Comparison of ENCODE assay signal across 8 mouse cellular contexts in genomic region chr15:103239130-103239684, GRCm38 (mm10). TPM values are rescaled to one million over a fixed set of nuclear protein-coding genes. Genes with fewer than 3 reads are reported as not detected.
DNase-seq lines count a peak whose midpoint lies in the region; ATAC-seq and TF ChIP-seq lines count a peak whose summit lies in the region.

No protein-coding gene starts in this region.

- H3K36me3 ChIP-seq in forebrain, embryonic 12.5 days (replicated peaks): peaks cover 47% of the 10 kb centered on the region
- H3K36me3 ChIP-seq in heart, postnatal 0 days (replicated peaks; ENCODE audit: control insufficient read depth, insufficient read depth, low read length): peaks cover 33% of the 10 kb centered on the region
- peaks cover 68% of the 10 kb centered on the region for H3K36me3 ChIP-seq in liver, embryonic 15.5 days (replicated peaks)
- peaks cover 32% of the 10 kb centered on the region for H3K36me3 ChIP-seq in neural tube, embryonic 12.5 days
- H3K36me3 ChIP-seq in stomach, postnatal 0 days (ENCODE audit: control insufficient read depth, insufficient read depth, low read length): peaks cover 8% of the 10 kb centered on the region; the same call in 1 of the 2 replicates

- H3K9ac ChIP-seq in forebrain, embryonic 12.5 days: peak overlapping the region; percentile 60
- peak overlapping the region; percentile 40; the same call in 1 of the 2 replicates for H3K9ac ChIP-seq in heart, postnatal 0 days (replicated peaks; ENCODE audit: low read depth, low read length)
- H3K9ac ChIP-seq in liver, embryonic 15.5 days: peak overlapping the region; percentile 74
- peak overlapping the region; percentile 56 for H3K9ac ChIP-seq in neural tube, embryonic 12.5 days
- H3K9ac ChIP-seq in stomach, postnatal 0 days (ENCODE audit: low read length): peak overlapping the region; percentile 56

- under 1% methylated on average over 26 of the region's 26 CpGs for WGBS in forebrain, embryonic 12.5 days
- under 1% methylated on average over 26 of the region's 26 CpGs for WGBS in heart, postnatal 0 days
- under 1% methylated on average over 26 of the region's 26 CpGs for WGBS in liver, embryonic 15.5 days (ENCODE audit: insufficient replicate concordance)
- under 1% methylated on average over 26 of the region's 26 CpGs for WGBS in neural tube, embryonic 12.5 days
- under 1% methylated on average over 26 of the region's 26 CpGs for WGBS in stomach, postnatal 0 days

- ATAC-seq in cerebellum, adult (ENCODE audit: insufficient number of reproducible peaks, low FRiP score, low TSS enrichment): peak; percentile 93
- ATAC-seq in forebrain, embryonic 12.5 days (ENCODE audit: low FRiP score): peak; percentile 89
- ATAC-seq in heart, postnatal 0 days (ENCODE audit: insufficient read depth, low read depth): peak; percentile 80
- peak; percentile 87 for ATAC-seq in liver, embryonic 15.5 days (ENCODE audit: insufficient read depth)
- ATAC-seq in neural tube, embryonic 12.5 days (ENCODE audit: low FRiP score, low read depth): peak; percentile 87
- peak; percentile 91 for ATAC-seq in stomach, postnatal 0 days (ENCODE audit: low FRiP score, low TSS enrichment)

- H3K4me3 ChIP-seq in forebrain, embryonic 12.5 days (replicated peaks): peak overlapping the region; percentile 62
- H3K4me3 ChIP-seq in heart, postnatal 0 days (ENCODE audit: low read depth, low read length): peak overlapping the region; percentile 65
- H3K4me3 ChIP-seq in liver, embryonic 15.5 days (replicated peaks): peak overlapping the region; percentile 84
- peak overlapping the region; percentile 60 for H3K4me3 ChIP-seq in neural tube, embryonic 12.5 days
- H3K4me3 ChIP-seq in stomach, postnatal 0 days (ENCODE audit: low read depth, low read length): peak overlapping the region; percentile 71

- peak overlapping the region; percentile 96 for H3K27ac ChIP-seq in forebrain, embryonic 12.5 days
- peak overlapping the region; percentile 95 for H3K27ac ChIP-seq in heart, postnatal 0 days (ENCODE audit: low read depth)
- H3K27ac ChIP-seq in liver, embryonic 15.5 days (replicated peaks): peak overlapping the region; percentile 98
- H3K27ac ChIP-seq in neural tube, embryonic 12.5 days: peak overlapping the region; percentile 81
- peak overlapping the region; percentile 96 for H3K27ac ChIP-seq in stomach, postnatal 0 days (replicated peaks)

- H3K4me2 ChIP-seq in forebrain, embryonic 12.5 days: peak overlapping the region; percentile 67
- H3K4me2 ChIP-seq in heart, postnatal 0 days (ENCODE audit: low read depth, low read length): peak overlapping the region; percentile 62
- H3K4me2 ChIP-seq in liver, embryonic 15.5 days: peak overlapping the region; percentile 78
- peak overlapping the region; percentile 62 for H3K4me2 ChIP-seq in neural tube, embryonic 12.5 days (replicated peaks)
- H3K4me2 ChIP-seq in stomach, postnatal 0 days (replicated peaks; ENCODE audit: low read depth): peak overlapping the region; percentile 53

- H3K27me3 ChIP-seq in forebrain, embryonic 12.5 days: no peaks in the 10 kb centered on the region
- H3K27me3 ChIP-seq in heart, postnatal 0 days (ENCODE audit: control insufficient read depth, insufficient read depth, low read length): no peaks in the 10 kb centered on the region
- no peaks in the 10 kb centered on the region for H3K27me3 ChIP-seq in liver, embryonic 15.5 days
- H3K27me3 ChIP-seq in neural tube, embryonic 12.5 days (replicated peaks): no peaks in the 10 kb centered on the region
- no peaks in the 10 kb centered on the region for H3K27me3 ChIP-seq in stomach, postnatal 0 days (ENCODE audit: control insufficient read depth, insufficient read depth, low read length)

- no peak; the same call in 1 of the 2 replicates for TF ChIP-seq EP300 in heart, postnatal 0 days (IDR thresholded peaks at IDR 0.05; ENCODE audit: low read depth)
- TF ChIP-seq EP300 in stomach, postnatal 0 days (optimal IDR thresholded peaks at IDR 0.05): no peak

- peaks cover 39% of the 10 kb centered on the region for H3K4me1 ChIP-seq in forebrain, embryonic 12.5 days
- H3K4me1 ChIP-seq in heart, postnatal 0 days (ENCODE audit: control insufficient read depth, insufficient read depth): peaks cover 23% of the 10 kb centered on the region
- H3K4me1 ChIP-seq in liver, embryonic 15.5 days (replicated peaks): peaks cover 45% of the 10 kb centered on the region
- peaks cover 33% of the 10 kb centered on the region for H3K4me1 ChIP-seq in neural tube, embryonic 12.5 days
- no peaks in the 10 kb centered on the region for H3K4me1 ChIP-seq in stomach, postnatal 0 days (replicated peaks; ENCODE audit: control insufficient read depth, insufficient read depth)

- no peak for TF ChIP-seq CTCF in heart, postnatal 0 days (IDR thresholded peaks at IDR 0.05; ENCODE audit: low read depth)
- no peak for TF ChIP-seq CTCF in stomach, postnatal 0 days (IDR thresholded peaks at IDR 0.05; ENCODE audit: low read depth)

- H3K9me3 ChIP-seq in forebrain, embryonic 12.5 days: no peaks in the 10 kb centered on the region
- H3K9me3 ChIP-seq in heart, postnatal 0 days (replicated peaks; ENCODE audit: control insufficient read depth, low read length): no peaks in the 10 kb centered on the region
- H3K9me3 ChIP-seq in liver, embryonic 15.5 days (replicated peaks): no peaks in the 10 kb centered on the region
- no peaks in the 10 kb centered on the region for H3K9me3 ChIP-seq in neural tube, embryonic 12.5 days
- H3K9me3 ChIP-seq in stomach, postnatal 0 days (ENCODE audit: control insufficient read depth, low read length): no peaks in the 10 kb centered on the region

- peak; percentile 98 for DNase-seq in ES-CJ7 (ENCODE audit: low read depth, low spot score)
- peak; percentile 98 for DNase-seq in heart, postnatal 0 days (ENCODE audit: low spot score)
- DNase-seq in kidney, postnatal 4 days: peak; percentile 95 to 98
- DNase-seq in stomach, postnatal 0 days (ENCODE audit: low spot score): peak; percentile 95

RNA-seq across cellular contexts. Expression of gene Cbx5, which starts 0.4 kb away (rescaled TPM):
- polyA plus RNA-seq in forebrain, embryonic 12.5 days (2016; fragmentation: Nextera tagmentation; extraction: Ambion mirVana): 233 and 250 TPM in 2 replicates
- 54.1 and 81.6 TPM in 2 replicates for total RNA-seq in heart, postnatal 0 days (2014; rRNA removed; ENCODE audit: low replicate concordance)
- 41.5 and 42.1 TPM in 2 replicates for polyA plus RNA-seq in heart, postnatal 0 days (2015; fragmentation: Nextera tagmentation; extraction: Ambion mirVana)
- polyA plus RNA-seq in liver, embryonic 15.5 days (2015; fragmentation: Nextera tagmentation; extraction: Ambion mirVana): 44.5 and 49.2 TPM in 2 replicates
- polyA plus RNA-seq in neural tube, embryonic 12.5 days (2016; fragmentation: Nextera tagmentation; extraction: Ambion mirVana): 149 and 157 TPM in 2 replicates
- 23.0 and 26.8 TPM in 2 replicates for polyA plus RNA-seq in stomach, postnatal 0 days (2015; fragmentation: Nextera tagmentation; extraction: Ambion mirVana)

RNA-seq across cellular contexts. Expression of gene Hnrnpa1, which starts 1.0 kb away (rescaled TPM):
- 1,521 and 1,527 TPM in 2 replicates for polyA plus RNA-seq in forebrain, embryonic 12.5 days (2016; fragmentation: Nextera tagmentation; extraction: Ambion mirVana)
- total RNA-seq in heart, postnatal 0 days (2014; rRNA removed; ENCODE audit: low replicate concordance): 37.0 and 88.5 TPM in 2 replicates
- polyA plus RNA-seq in heart, postnatal 0 days (2015; fragmentation: Nextera tagmentation; extraction: Ambion mirVana): 260 and 284 TPM in 2 replicates
- 193 and 220 TPM in 2 replicates for polyA plus RNA-seq in liver, embryonic 15.5 days (2015; fragmentation: Nextera tagmentation; extraction: Ambion mirVana)
- polyA plus RNA-seq in neural tube, embryonic 12.5 days (2016; fragmentation: Nextera tagmentation; extraction: Ambion mirVana): 1,154 and 1,199 TPM in 2 replicates
- 236 and 251 TPM in 2 replicates for polyA plus RNA-seq in stomach, postnatal 0 days (2015; fragmentation: Nextera tagmentation; extraction: Ambion mirVana)

RNA-seq across cellular contexts. Expression of gene Nfe2, which starts 19.0 kb away (rescaled TPM):
- polyA plus RNA-seq in forebrain, embryonic 12.5 days (2016; fragmentation: Nextera tagmentation; extraction: Ambion mirVana): 2.1 and 3.4 TPM in 2 replicates
- total RNA-seq in heart, postnatal 0 days (2014; rRNA removed; ENCODE audit: low replicate concordance): 1.9 and 2.5 TPM in 2 replicates
- 0.93 and 1.2 TPM in 2 replicates for polyA plus RNA-seq in heart, postnatal 0 days (2015; fragmentation: Nextera tagmentation; extraction: Ambion mirVana)
- 207 and 217 TPM in 2 replicates for polyA plus RNA-seq in liver, embryonic 15.5 days (2015; fragmentation: Nextera tagmentation; extraction: Ambion mirVana)
- 3.2 and 4.3 TPM in 2 replicates for polyA plus RNA-seq in neural tube, embryonic 12.5 days (2016; fragmentation: Nextera tagmentation; extraction: Ambion mirVana)
- polyA plus RNA-seq in stomach, postnatal 0 days (2015; fragmentation: Nextera tagmentation; extraction: Ambion mirVana): 0.50 and 0.70 TPM in 2 replicates

RNA-seq across cellular contexts. Expression of gene Copz1, which starts 33.3 kb away (rescaled TPM):
- 226 and 228 TPM in 2 replicates for polyA plus RNA-seq in forebrain, embryonic 12.5 days (2016; fragmentation: Nextera tagmentation; extraction: Ambion mirVana)
- total RNA-seq in heart, postnatal 0 days (2014; rRNA removed; ENCODE audit: low replicate concordance): 109 and 117 TPM in 2 replicates
- polyA plus RNA-seq in heart, postnatal 0 days (2015; fragmentation: Nextera tagmentation; extraction: Ambion mirVana): 124 TPM in 2 replicates
- polyA plus RNA-seq in liver, embryonic 15.5 days (2015; fragmentation: Nextera tagmentation; extraction: Ambion mirVana): 196 and 203 TPM in 2 replicates
- 231 and 243 TPM in 2 replicates for polyA plus RNA-seq in neural tube, embryonic 12.5 days (2016; fragmentation: Nextera tagmentation; extraction: Ambion mirVana)
- 159 and 168 TPM in 2 replicates for polyA plus RNA-seq in stomach, postnatal 0 days (2015; fragmentation: Nextera tagmentation; extraction: Ambion mirVana)

Comparison
In these comparisons a context has a peak if more than half of its experiments do, and no peak if none do; other contexts are left out.
1. Peak in every context shown above with its lines: DNase-seq, ATAC-seq, H3K4me3 ChIP-seq and H3K27ac ChIP-seq.
2. RNA of gene Nfe2, which starts 19.0 kb away (polyA plus RNA-seq): 207 to 217 TPM in liver, embryonic 15.5 days; 3.2 to 4.3 TPM in neural tube, embryonic 12.5 days, 2.1 to 3.4 TPM in forebrain, embryonic 12.5 days, 0.93 to 1.2 TPM in heart, postnatal 0 days and 0.50 to 0.70 TPM in stomach, postnatal 0 days; every median in the first group is over 10 times any median in the second.